Mouse (Mus musculus) c-Kit-positive CD71-positive TER-119-positive erythroid progenitor cells, embryonic 14.5 days (primary cell): ENCODE measurements around the gene Bzw2.

Experiments used
- DNase-seq: peaks from one replicate; pipeline ENCODE4 v3.0.0-alpha.2; 2013; ENCODE audit warnings: low spot score

Gene Bzw2

GRCm38 (mm10) chr12:36157638-36158308, at the start of gene Bzw2:
Gene Bzw2 (minus strand): TSS chr12:36158080.
- peak; percentile 63 for DNase-seq

GRCm38 (mm10) chr12:36207072-36207799, 49.4 kb upstream of the Bzw2 start:
- no peak for DNase-seq

GRCm38 (mm10) chr12:36205579-36206119, 47.8 kb upstream of the Bzw2 start:
- DNase-seq, result peak; percentile 5

- no peak for DNase-seq
Observed at GRCm38 (mm10) chr12:36194976-36195375, 37.1 kb upstream of the Bzw2 start.

- no peak for DNase-seq
Observed at GRCm38 (mm10) chr12:36190343-36190742, 32.5 kb upstream of the Bzw2 start.

GRCm38 (mm10) chr12:36189610-36190009, 31.7 kb upstream of the Bzw2 start:
- DNase-seq, result no peak

- DNase-seq, result no peak
Observed at GRCm38 (mm10) chr12:36187081-36187480, 29.2 kb upstream of the Bzw2 start.

- DNase-seq, result no peak
Observed at GRCm38 (mm10) chr12:36182570-36182969, 24.7 kb upstream of the Bzw2 start.

GRCm38 (mm10) chr12:36177227-36177626, 19.3 kb upstream of the Bzw2 start:
- DNase-seq, result no peak

GRCm38 (mm10) chr12:36165299-36165698, 7.4 kb upstream of the Bzw2 start:
- no peak for DNase-seq

- peak; percentile 25 for DNase-seq
Observed at GRCm38 (mm10) chr12:36164126-36164791, 6.4 kb upstream of the Bzw2 start.

GRCm38 (mm10) chr12:36157304-36157637, 609 bp downstream of the Bzw2 start:
- no peak for DNase-seq

GRCm38 (mm10) chr12:36156637-36157303, 1.1 kb downstream of the Bzw2 start, which contains the start of gene Ankmy2:
Gene Ankmy2 (plus strand): TSS chr12:36157114.
- peak; percentile 87 for DNase-seq

GRCm38 (mm10) chr12:36156101-36156636, 1.7 kb downstream of the Bzw2 start:
- DNase-seq, result peak; percentile 14

GRCm38 (mm10) chr12:36155141-36155641, 2.7 kb downstream of the Bzw2 start:
- DNase-seq, result no peak

GRCm38 (mm10) chr12:36150737-36151136, 7.1 kb downstream of the Bzw2 start:
- no peak for DNase-seq

GRCm38 (mm10) chr12:36150265-36150664, 7.6 kb downstream of the Bzw2 start:
- DNase-seq, result no peak

GRCm38 (mm10) chr12:36146230-36147011, 11.5 kb downstream of the Bzw2 start:
- DNase-seq, result no peak

GRCm38 (mm10) chr12:36140401-36140800, 17.5 kb downstream of the Bzw2 start:
- no peak for DNase-seq

GRCm38 (mm10) chr12:36137192-36137591, 20.7 kb downstream of the Bzw2 start:
- DNase-seq, result no peak

- no peak for DNase-seq
Observed at GRCm38 (mm10) chr12:36136285-36136684, 21.6 kb downstream of the Bzw2 start.
